Mouse (Mus musculus) intestine, embryonic 16.5 days (tissue): ENCODE results near the gene Btbd9. TPM values are rescaled to one million over a fixed set of nuclear protein-coding genes. Genes with fewer than 3 reads are reported as not detected.
"Not testable (repeated sequence)": the region's sequence is repeated elsewhere in the genome, so short reads cannot be mapped to it uniquely, and the experiment has no call there.

ENCODE experiments used
- ATAC-seq: fragments of 200-750 bp; cut with Nextera tagmentation; 2 replicates; pipeline ENCODE4 v1.8.0; 2017; ENCODE audit warnings: moderate TSS enrichment, moderate library complexity
- H3K27ac ChIP-seq: fragments of 300-500 bp; sonication (generic); 2 replicates; pipeline ENCODE4 v1.5.1; 2014; ENCODE audit warnings: mild to moderate bottlenecking, low read length
- H3K27me3 ChIP-seq: fragments of 300-500 bp; sonication (generic); replicated peaks from 2 replicates; pipeline ENCODE4 v1.6.1; 2014; ENCODE audit warnings: low read length, control low read depth, mixed read lengths; ENCODE audit not compliant: control insufficient read depth, insufficient read depth
- H3K36me3 ChIP-seq: fragments of 300-500 bp; sonication (generic); 2 replicates; pipeline ENCODE4 v1.6.1; 2014; ENCODE audit warnings: low read length, control low read depth; ENCODE audit not compliant: control insufficient read depth, insufficient read depth
- H3K4me1 ChIP-seq: fragments of 300-500 bp; sonication (generic); 2 replicates; pipeline ENCODE4 v1.6.1; 2014; ENCODE audit warnings: low read length, control low read depth, mixed read lengths; ENCODE audit not compliant: control insufficient read depth, insufficient read depth
- H3K4me2 ChIP-seq: fragments of 300-500 bp; sonication (generic); 2 replicates; pipeline ENCODE4 v1.6.1; 2014; ENCODE audit warnings: low read depth, low read length, control low read depth
- H3K4me3 ChIP-seq: fragments of 300-500 bp; sonication (generic); 2 replicates; pipeline ENCODE4 v1.5.1; 2014; ENCODE audit warnings: mild to moderate bottlenecking, low read length
- H3K9ac ChIP-seq: fragments of 300-500 bp; sonication (generic); 2 replicates; pipeline ENCODE4 v1.6.1; 2014; ENCODE audit warnings: low read depth, low read length
- H3K9me3 ChIP-seq: fragments of 300-500 bp; sonication (generic); 2 replicates; pipeline ENCODE4 v1.6.1; 2016; ENCODE audit warnings: low read length, control low read depth; ENCODE audit not compliant: control insufficient read depth
- WGBS: fragments of 180-500 bp; shearing (Covaris S2); extraction: QIAGEN DNeasy Blood & Tissue Kit; methylation state at CpG from one replicate; pipeline ENCODE4 v1.1.7; 2014; 5-methylcytosine and 5-hydroxymethylcytosine counted together
- polyA plus RNA-seq: library from polyadenylated mRNA; unstranded; fragments of >200 nt; fragmentation: Nextera tagmentation; extraction: Ambion mirVana; gene quantifications from 2 replicates; pipeline ENCODE4 v1.2.1, GENCODE M21; 2015

Gene Btbd9
- polyA plus RNA-seq, 1 experiment from 2014 or later = 51.6 TPM

GRCm38 (mm10) chr17:30525405-30526295 lies 50.6 kb downstream of the Btbd9 start:
- Histone ChIP-seq H3K4me1 (no peaks in the 10 kb centered on the region), H3K36me3 (no peaks in the 10 kb centered on the region), H3K4me2 (no peak overlapping the region), H3K9me3 (no peaks in the 10 kb centered on the region), H3K27me3 (no peaks in the 10 kb centered on the region), H3K9ac (no peak overlapping the region), H3K4me3 (no peak overlapping the region), H3K27ac (no peak overlapping the region)
- WGBS = 48% methylated on average over 6 of the region's 6 CpGs
- no peak for ATAC-seq

- H3K9ac ChIP-seq = no peak overlapping the region
- ATAC-seq = no peak
- H3K4me2 ChIP-seq = no peak overlapping the region
- H3K27me3 ChIP-seq = no peaks in the 10 kb centered on the region
- no peaks in the 10 kb centered on the region for H3K9me3 ChIP-seq
- H3K27ac ChIP-seq = no peak overlapping the region
- H3K36me3 ChIP-seq = no peaks in the 10 kb centered on the region
- no peak overlapping the region for H3K4me3 ChIP-seq
- 86% methylated on average over 7 of the region's 7 CpGs for WGBS
- no peaks in the 10 kb centered on the region for H3K4me1 ChIP-seq
Measured at GRCm38 (mm10) chr17:30524451-30524850, 51.8 kb downstream of the Btbd9 start.

GRCm38 (mm10) chr17:30523783-30524182 lies 52.5 kb downstream of the Btbd9 start:
- no peaks in the 10 kb centered on the region for H3K4me1 ChIP-seq
- H3K9me3 ChIP-seq = no peaks in the 10 kb centered on the region
- H3K9ac ChIP-seq = no peak overlapping the region
- H3K36me3 ChIP-seq = no peaks in the 10 kb centered on the region
- H3K4me3 ChIP-seq = no peak overlapping the region
- ATAC-seq = no peak
- no peaks in the 10 kb centered on the region for H3K27me3 ChIP-seq
- no peak overlapping the region for H3K4me2 ChIP-seq
- no peak overlapping the region for H3K27ac ChIP-seq
- WGBS = 83% methylated on average over 2 of the region's 2 CpGs

- Histone ChIP-seq H3K9ac (no peak overlapping the region), H3K27me3 (no peaks in the 10 kb centered on the region), H3K4me1 (no peaks in the 10 kb centered on the region), H3K36me3 (no peaks in the 10 kb centered on the region), H3K9me3 (no peaks in the 10 kb centered on the region), H3K4me2 (no peak overlapping the region), H3K4me3 (no peak overlapping the region), H3K27ac (no peak overlapping the region)
- ATAC-seq = no peak
- WGBS = 91% methylated on average over 9 of the region's 9 CpGs
Measured at GRCm38 (mm10) chr17:30522406-30523078, 53.7 kb downstream of the Btbd9 start.

- not testable (repeated sequence) for H3K4me3 ChIP-seq, H3K9ac ChIP-seq, H3K27ac ChIP-seq, H3K9me3 ChIP-seq, H3K4me1 ChIP-seq, H3K36me3 ChIP-seq, ATAC-seq, H3K27me3 ChIP-seq, H3K4me2 ChIP-seq
- 82% methylated on average over 2 of the region's 2 CpGs for WGBS
Measured at GRCm38 (mm10) chr17:30519172-30519512, 57.1 kb downstream of the Btbd9 start.

- Histone ChIP-seq H3K36me3 (no peaks in the 10 kb centered on the region), H3K4me3 (no peak overlapping the region), H3K4me1 (0 out of 2 replicates have a peak, but pooled peaks cover 3% of the 10 kb centered on the region), H3K4me2 (no peak overlapping the region), H3K9me3 (no peaks in the 10 kb centered on the region), H3K9ac (no peak overlapping the region), H3K27ac (no peak overlapping the region), H3K27me3 (no peaks in the 10 kb centered on the region)
- no peak for ATAC-seq
- 79% methylated on average over 8 of the region's 8 CpGs for WGBS
Measured at GRCm38 (mm10) chr17:30518431-30519171, 57.7 kb downstream of the Btbd9 start.

- no peak for ATAC-seq
- no peak overlapping the region for H3K9ac ChIP-seq
- H3K4me3 ChIP-seq = no peak overlapping the region
- H3K4me2 ChIP-seq = no peak overlapping the region
- no peaks in the 10 kb centered on the region for H3K36me3 ChIP-seq
- H3K4me1 ChIP-seq = peaks cover 14% of the 10 kb centered on the region; the same call in 1 of the 2 replicates
- H3K9me3 ChIP-seq = no peaks in the 10 kb centered on the region
- 88% methylated on average over 10 of the region's 10 CpGs for WGBS
- no peaks in the 10 kb centered on the region for H3K27me3 ChIP-seq
- H3K27ac ChIP-seq = no peak overlapping the region
Measured at GRCm38 (mm10) chr17:30516580-30517340, 59.5 kb downstream of the Btbd9 start.

- H3K4me2 ChIP-seq = no peak overlapping the region
- no peak overlapping the region for H3K27ac ChIP-seq
- no peaks in the 10 kb centered on the region for H3K27me3 ChIP-seq
- 97% methylated on average over 8 of the region's 8 CpGs for WGBS
- peaks cover 14% of the 10 kb centered on the region; the same call in 1 of the 2 replicates for H3K4me1 ChIP-seq
- H3K9me3 ChIP-seq = no peaks in the 10 kb centered on the region
- ATAC-seq = no peak
- H3K4me3 ChIP-seq = no peak overlapping the region
- H3K9ac ChIP-seq = no peak overlapping the region
- H3K36me3 ChIP-seq = no peaks in the 10 kb centered on the region
Measured at GRCm38 (mm10) chr17:30515401-30515800, 60.9 kb downstream of the Btbd9 start.
